Mouse (Mus musculus) heart, embryonic 15.5 days (tissue): ENCODE measurements around the gene Tmem147. TPM values are rescaled to one million over a fixed set of nuclear protein-coding genes. Genes with fewer than 3 reads are reported as not detected.

Source experiments
- ATAC-seq: fragments of 200-750 bp; cut with Nextera tagmentation; replicated peaks from 2 replicates; pipeline ENCODE4 v1.8.0; 2017; ENCODE audit warnings: low read depth, moderate TSS enrichment; ENCODE audit not compliant: insufficient number of reproducible peaks, insufficient read depth, low FRiP score
- H3K27ac ChIP-seq: fragments of 300-500 bp; sonication (generic); 2 replicates; pipeline ENCODE4 v1.5.1; 2015; ENCODE audit warnings: mild to moderate bottlenecking, inconsistent platforms
- H3K27me3 ChIP-seq: fragments of 300-500 bp; sonication (generic); 2 replicates; pipeline ENCODE4 v1.6.1; 2015; ENCODE audit warnings: inconsistent platforms
- H3K36me3 ChIP-seq: fragments of 300-500 bp; sonication (generic); 2 replicates; pipeline ENCODE4 v1.6.1; 2015; ENCODE audit warnings: mild to moderate bottlenecking, inconsistent platforms
- H3K4me1 ChIP-seq: fragments of 300-500 bp; sonication (generic); replicated peaks from 2 replicates; pipeline ENCODE4 v1.6.1; 2015; ENCODE audit warnings: inconsistent platforms
- H3K4me2 ChIP-seq: fragments of 300-500 bp; sonication (generic); 2 replicates; pipeline ENCODE4 v1.6.1; 2015; ENCODE audit warnings: inconsistent platforms, mild to moderate bottlenecking, moderate library complexity
- H3K4me3 ChIP-seq: fragments of 300-500 bp; sonication (generic); 2 replicates; pipeline ENCODE4 v1.5.1; 2015; ENCODE audit warnings: mild to moderate bottlenecking, inconsistent platforms
- H3K9ac ChIP-seq: fragments of 300-500 bp; sonication (generic); 2 replicates; pipeline ENCODE4 v1.6.1; 2015; ENCODE audit warnings: mild to moderate bottlenecking, inconsistent platforms
- H3K9me3 ChIP-seq: fragments of 300-500 bp; sonication (generic); replicated peaks from 2 replicates; pipeline ENCODE4 v1.6.1; 2016; ENCODE audit warnings: inconsistent platforms
- WGBS: fragments of 180-500 bp; shearing (Covaris S2); methylation state at CpG from one replicate; pipeline ENCODE4 v1.1.7; 2015; ENCODE audit warnings: mixed read lengths; 5-methylcytosine and 5-hydroxymethylcytosine counted together
- polyA plus RNA-seq: library from polyadenylated mRNA; unstranded; fragments of >200 nt; fragmentation: Nextera tagmentation; extraction: Ambion mirVana; gene quantifications from 2 replicates; pipeline ENCODE4 v1.2.1, GENCODE M21; 2015

Tmem147 gene
- polyA plus RNA-seq: 167 and 172 TPM in 2 replicates

DNA sequence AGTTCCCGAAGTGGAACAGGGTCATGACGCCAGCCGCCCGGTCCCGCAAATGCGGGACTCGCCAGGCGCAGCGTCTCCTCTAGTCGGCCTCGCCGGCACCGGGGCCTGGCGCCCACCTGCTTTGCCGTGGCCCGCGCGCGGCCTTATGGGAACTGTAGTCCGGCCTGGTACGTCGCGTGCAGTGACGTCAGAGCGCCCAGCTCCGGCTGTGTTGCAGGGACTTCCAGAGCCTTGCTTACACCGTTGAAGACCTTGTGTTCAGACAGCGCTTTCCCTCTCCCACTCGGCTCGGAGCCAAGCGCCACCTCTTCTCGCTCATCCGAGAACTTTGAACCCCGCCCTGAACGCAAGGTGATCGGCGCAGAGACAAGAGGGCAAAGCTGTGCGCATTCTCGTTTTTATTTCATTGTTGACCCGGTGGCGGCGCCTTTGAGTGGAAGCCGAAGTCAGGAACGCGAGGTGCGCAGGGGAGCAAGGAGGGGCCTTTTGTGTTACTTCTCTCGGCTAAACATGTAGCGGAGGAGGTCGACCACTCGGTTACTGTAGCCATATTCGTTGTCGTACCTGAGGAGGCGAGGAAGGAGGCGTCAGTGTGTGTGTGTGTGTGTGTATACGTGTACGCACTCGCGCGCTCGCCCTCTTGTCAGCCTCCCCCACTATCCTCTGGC is at the start of gene Tmem147:
Gene Tmem147, minus strand, starts transcription at position 145 of the 668 bp plus-strand sequence.
- Histone ChIP-seq H3K27me3 (no peaks in the 10 kb centered on the region), H3K4me2 (peak within 1 kb of the TSS; percentile 82), H3K4me3 (peak within 1 kb of the TSS; percentile 67), H3K27ac (peak within 1 kb of the TSS; percentile 92), H3K9ac (peak within 1 kb of the TSS; percentile 79), H3K36me3 (peaks cover 12% of the 10 kb centered on the region), H3K9me3 (no peaks in the 10 kb centered on the region), H3K4me1 (peaks cover 18% of the 10 kb centered on the region)
- peak; percentile 96 for ATAC-seq
- under 1% methylated on average over 60 of the region's 60 CpGs for WGBS

- no peaks in the 10 kb centered on the region for H3K36me3 ChIP-seq
- no peaks in the 10 kb centered on the region for H3K9me3 ChIP-seq
- no peak overlapping the region for H3K9ac ChIP-seq
- H3K4me3 ChIP-seq: no peak overlapping the region
- ATAC-seq: no peak
- no peak overlapping the region for H3K27ac ChIP-seq
- H3K27me3 ChIP-seq: no peaks in the 10 kb centered on the region
- no peaks in the 10 kb centered on the region for H3K4me1 ChIP-seq
- WGBS: 75% methylated on average over 1 of the region's 1 CpGs
- no peak overlapping the region for H3K4me2 ChIP-seq
Measured at GRCm38 (mm10) chr7:30777911-30778310, 48.6 kb upstream of the Tmem147 start.

DNA sequence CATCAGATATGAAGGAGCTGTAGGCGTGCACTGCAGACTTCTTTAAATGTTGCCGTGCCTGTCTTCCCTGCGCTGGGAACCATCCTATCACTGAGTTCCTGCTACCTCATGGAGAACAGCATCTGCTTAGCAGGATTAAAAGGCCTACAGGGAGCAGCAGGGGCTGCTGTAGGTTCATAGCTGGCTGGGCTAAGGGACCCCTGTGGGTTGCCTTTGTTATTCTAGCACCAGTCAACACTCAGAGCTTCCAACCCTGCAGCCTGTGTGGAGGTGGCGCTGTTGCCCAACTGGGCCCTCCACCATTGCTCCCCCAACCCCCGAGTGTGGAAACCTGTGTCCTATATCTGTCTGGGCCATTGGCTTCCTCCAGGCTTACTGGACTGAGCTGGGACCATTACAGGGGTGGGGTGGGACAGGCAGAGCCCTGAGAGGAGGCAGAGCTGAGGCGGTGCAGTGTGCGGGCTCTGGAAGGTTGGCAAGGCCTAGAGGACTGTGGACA is 47.8 kb upstream of the Tmem147 start:
- no peaks in the 10 kb centered on the region for H3K27me3 ChIP-seq
- no peak for ATAC-seq
- 45% methylated on average over 7 of the region's 7 CpGs for WGBS
- H3K27ac ChIP-seq: no peak overlapping the region
- no peaks in the 10 kb centered on the region for H3K36me3 ChIP-seq
- no peaks in the 10 kb centered on the region for H3K9me3 ChIP-seq
- H3K4me3 ChIP-seq: no peak overlapping the region
- H3K4me1 ChIP-seq: no peaks in the 10 kb centered on the region
- no peak overlapping the region for H3K9ac ChIP-seq
- H3K4me2 ChIP-seq: no peak overlapping the region

DNA sequence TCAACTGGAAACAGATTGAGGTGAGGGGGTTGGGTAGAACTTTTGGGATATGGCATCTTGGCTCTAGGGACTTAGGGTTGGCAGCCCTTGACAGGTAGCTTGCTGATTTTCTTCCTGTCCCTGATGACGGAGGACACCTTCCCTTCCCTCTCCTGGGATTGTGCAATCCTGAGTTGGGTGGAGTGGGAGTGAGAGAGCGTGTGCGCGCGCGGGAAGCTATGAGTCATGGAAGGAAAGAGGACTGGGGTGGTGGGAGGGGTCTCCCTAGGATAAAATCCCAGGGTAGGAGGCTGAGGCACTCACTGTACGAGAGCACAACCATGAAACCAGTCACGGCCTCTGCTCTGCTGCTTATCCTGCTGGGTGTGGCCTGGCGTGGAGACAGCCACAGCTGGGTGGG is 46.8 kb upstream of the Tmem147 start:
- no peaks in the 10 kb centered on the region for H3K36me3 ChIP-seq
- H3K9ac ChIP-seq: no peak overlapping the region
- no peak for ATAC-seq
- no peak overlapping the region for H3K4me3 ChIP-seq
- no peak overlapping the region for H3K4me2 ChIP-seq
- H3K9me3 ChIP-seq: no peaks in the 10 kb centered on the region
- no peaks in the 10 kb centered on the region for H3K27me3 ChIP-seq
- no peaks in the 10 kb centered on the region for H3K4me1 ChIP-seq
- H3K27ac ChIP-seq: no peak overlapping the region
- 73% methylated on average over 9 of the region's 9 CpGs for WGBS

DNA sequence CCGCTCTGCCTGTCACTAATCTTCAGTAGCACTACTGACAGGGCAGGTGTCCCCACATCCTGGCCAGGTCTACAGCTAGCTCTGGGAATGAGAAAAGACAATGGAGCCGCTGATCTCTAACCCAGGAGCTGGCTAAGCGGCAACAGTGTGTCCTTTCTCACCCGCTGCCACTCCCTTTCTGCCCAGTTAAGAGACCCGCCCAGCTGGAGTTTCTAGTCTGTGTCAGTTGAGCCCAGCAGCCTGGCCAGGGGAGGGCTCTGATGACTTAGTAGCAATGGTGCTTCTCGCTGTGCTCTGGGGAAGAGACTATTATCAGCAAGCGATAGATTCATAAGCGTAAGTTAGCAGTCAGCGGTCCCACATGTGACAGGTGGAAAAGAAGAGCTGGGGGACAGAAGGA is 39.9 kb upstream of the Tmem147 start:
- Histone ChIP-seq H3K27me3 (no peaks in the 10 kb centered on the region; the same call in 1 of the 2 replicates), H3K4me3 (no peak overlapping the region), H3K36me3 (no peaks in the 10 kb centered on the region), H3K4me1 (no peaks in the 10 kb centered on the region), H3K27ac (no peak overlapping the region), H3K9ac (no peak overlapping the region), H3K9me3 (no peaks in the 10 kb centered on the region), H3K4me2 (no peak overlapping the region)
- ATAC-seq: no peak
- WGBS: 22% methylated on average over 9 of the region's 9 CpGs

DNA sequence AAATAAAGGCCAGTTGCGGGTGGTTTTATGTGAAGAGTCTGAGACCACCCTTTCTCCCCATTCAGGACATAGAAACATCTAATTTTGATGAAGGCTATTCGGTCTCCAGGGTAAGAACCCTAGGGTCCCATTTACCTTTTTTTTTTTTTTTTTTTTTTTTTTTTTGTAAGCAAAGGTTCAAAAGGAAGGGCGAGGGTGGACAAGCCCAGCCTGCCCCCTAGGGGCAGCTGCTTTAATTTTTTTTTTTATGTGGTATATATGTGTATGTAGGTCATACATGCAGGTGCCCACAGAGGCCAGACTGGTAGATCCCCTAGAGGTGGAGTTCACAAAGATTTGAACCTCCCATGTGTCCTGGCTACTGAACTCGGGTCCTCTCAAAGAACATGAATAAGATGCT is 37.1 kb upstream of the Tmem147 start:
- 82% methylated on average over 4 of the region's 4 CpGs for WGBS
- no peak for ATAC-seq
- no peak overlapping the region for H3K4me2 ChIP-seq
- no peak overlapping the region for H3K27ac ChIP-seq
- no peak overlapping the region for H3K4me3 ChIP-seq
- H3K9me3 ChIP-seq: no peaks in the 10 kb centered on the region
- no peak overlapping the region for H3K9ac ChIP-seq
- H3K36me3 ChIP-seq: no peaks in the 10 kb centered on the region
- H3K4me1 ChIP-seq: no peaks in the 10 kb centered on the region; the same call in 1 of the 2 replicates
- peaks cover 3% of the 10 kb centered on the region for H3K27me3 ChIP-seq

DNA sequence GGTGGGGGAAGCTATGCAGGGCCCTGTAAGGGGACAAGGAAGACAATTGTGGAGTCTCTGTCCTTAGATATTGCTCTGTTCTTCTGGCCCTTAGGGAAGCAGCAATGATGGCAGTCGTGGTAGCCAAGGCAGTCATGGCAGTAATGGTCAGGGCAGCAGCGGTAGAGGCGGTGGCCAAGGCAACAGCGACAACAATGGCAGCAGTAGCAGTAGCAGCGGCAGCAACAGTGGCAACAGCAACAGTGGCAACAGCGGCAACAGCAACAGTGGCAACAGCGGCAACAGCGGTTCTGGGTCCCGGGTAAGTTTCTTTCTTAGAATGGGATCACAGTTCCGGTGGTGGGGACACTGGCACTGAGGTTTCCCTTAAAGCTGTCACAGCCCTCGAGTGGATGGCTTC is 35.8 kb upstream of the Tmem147 start:
- no peak for ATAC-seq
- WGBS: 34% methylated on average over 11 of the region's 11 CpGs
- H3K9ac ChIP-seq: no peak overlapping the region
- no peaks in the 10 kb centered on the region; the same call in 1 of the 2 replicates for H3K4me1 ChIP-seq
- no peaks in the 10 kb centered on the region for H3K9me3 ChIP-seq
- no peaks in the 10 kb centered on the region for H3K36me3 ChIP-seq
- H3K27ac ChIP-seq: no peak overlapping the region
- H3K27me3 ChIP-seq: peaks cover 3% of the 10 kb centered on the region
- no peak overlapping the region for H3K4me2 ChIP-seq
- no peak overlapping the region for H3K4me3 ChIP-seq

- Histone ChIP-seq H3K4me1 (no peaks in the 10 kb centered on the region; the same call in 1 of the 2 replicates), H3K27me3 (peaks cover 3% of the 10 kb centered on the region), H3K9ac (no peak within 1 kb of the TSS), H3K9me3 (no peaks in the 10 kb centered on the region), H3K4me3 (no peak within 1 kb of the TSS), H3K4me2 (no peak within 1 kb of the TSS), H3K36me3 (no peaks in the 10 kb centered on the region), H3K27ac (no peak within 1 kb of the TSS)
- no peak for ATAC-seq
- WGBS: 58% methylated on average over 5 of the region's 5 CpGs
Measured at GRCm38 (mm10) chr7:30763456-30763855, 34.1 kb upstream of the Tmem147 start, which contains the start of gene Dmkn. Gene Dmkn (plus strand): TSS chr7:30763756.

- no peaks in the 10 kb centered on the region; the same call in 1 of the 2 replicates for H3K4me1 ChIP-seq
- H3K27ac ChIP-seq: no peak overlapping the region
- no peak for ATAC-seq
Measured at GRCm38 (mm10) chr7:30761769-30762352, 32.5 kb upstream of the Tmem147 start.

DNA sequence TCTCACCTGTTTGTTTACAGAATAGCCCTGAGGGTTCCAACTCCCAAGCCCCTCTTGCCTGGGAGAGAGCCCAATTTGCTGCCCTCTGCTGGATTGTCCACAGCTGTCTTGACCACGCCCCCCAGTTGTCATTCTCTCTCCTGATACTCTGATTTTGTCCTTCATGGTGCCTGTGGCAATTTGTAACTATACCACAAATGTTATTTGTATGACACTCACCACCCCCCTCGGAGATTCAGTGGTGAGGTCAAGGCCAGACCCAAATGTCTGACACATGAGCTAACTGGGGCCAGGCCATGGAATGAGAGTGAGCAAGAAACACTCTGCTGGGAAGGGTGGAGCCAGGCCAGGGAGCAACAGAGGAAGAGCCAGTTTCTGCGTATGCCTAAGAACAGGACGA is 29.5 kb upstream of the Tmem147 start:
- no peak overlapping the region for H3K4me2 ChIP-seq
- H3K36me3 ChIP-seq: peaks cover 10% of the 10 kb centered on the region
- no peak for ATAC-seq
- H3K4me1 ChIP-seq: no peaks in the 10 kb centered on the region; the same call in 1 of the 2 replicates
- H3K4me3 ChIP-seq: no peak overlapping the region
- H3K9me3 ChIP-seq: peaks cover 7% of the 10 kb centered on the region
- no peak overlapping the region for H3K27ac ChIP-seq
- no peak overlapping the region for H3K9ac ChIP-seq
- peaks cover under 1% of the 10 kb centered on the region; the same call in 1 of the 2 replicates for H3K27me3 ChIP-seq
- 24% methylated on average over 4 of the region's 4 CpGs for WGBS

More at GRCm38 (mm10) chr7:30761769-30762352, 32.5 kb upstream of the Tmem147 start:
- Histone ChIP-seq H3K4me3 (no peak overlapping the region), H3K36me3 (no peaks in the 10 kb centered on the region), H3K4me2 (no peak overlapping the region), H3K9me3 (no peaks in the 10 kb centered on the region), H3K27me3 (peaks cover 3% of the 10 kb centered on the region), H3K9ac (no peak overlapping the region)
- 40% methylated on average over 4 of the region's 4 CpGs for WGBS

GRCm38 (mm10) chr7:30757001-30757400 is 27.7 kb upstream of the Tmem147 start:
- no peak overlapping the region for H3K27ac ChIP-seq
- peaks cover 7% of the 10 kb centered on the region for H3K9me3 ChIP-seq
- no peaks in the 10 kb centered on the region for H3K27me3 ChIP-seq
- whole genome bisulfite sequencing: 74% methylated on average over 2 of the region's 3 CpGs
- no peak for ATAC-seq
- no peak overlapping the region for H3K4me3 ChIP-seq
- no peak overlapping the region for H3K9ac ChIP-seq
- peaks cover 10% of the 10 kb centered on the region for H3K36me3 ChIP-seq
- no peak overlapping the region for H3K4me2 ChIP-seq
- no peaks in the 10 kb centered on the region; the same call in 1 of the 2 replicates for H3K4me1 ChIP-seq
